Mouse (Mus musculus) limb, embryonic 14.5 days (tissue): ENCODE results near the gene Rbm38. TPM values are rescaled to one million over a fixed set of nuclear protein-coding genes. Genes with fewer than 3 reads are reported as not detected.

Source experiments
- ATAC-seq: fragments of 200-750 bp; cut with Nextera tagmentation; 2 replicates; pipeline ENCODE4 v1.8.0; 2017; ENCODE audit warnings: low read depth, moderate number of reproducible peaks, moderate TSS enrichment; ENCODE audit not compliant: low FRiP score
- DNase-seq: peaks from one replicate; pipeline ENCODE4 v3.0.0-alpha.2; 2015; ENCODE audit warnings: low spot score
- H3K27ac ChIP-seq: fragments of 300-500 bp; sonication (generic); replicated peaks from 2 replicates; pipeline ENCODE4 v1.5.1; 2014; ENCODE audit warnings: low read depth, mild to moderate bottlenecking, low read length, moderate library complexity, mixed read lengths
- H3K27me3 ChIP-seq: fragments of 300-500 bp; sonication (generic); 2 replicates; pipeline ENCODE4 v1.6.1; 2014; ENCODE audit warnings: low read length, mixed read lengths; ENCODE audit not compliant: control insufficient read depth, insufficient read depth
- H3K36me3 ChIP-seq: fragments of 300-500 bp; sonication (generic); 2 replicates; pipeline ENCODE4 v1.6.1; 2014; ENCODE audit warnings: mild to moderate bottlenecking, low read length, moderate library complexity, mixed read lengths; ENCODE audit not compliant: control insufficient read depth, insufficient read depth
- H3K4me1 ChIP-seq: fragments of 300-500 bp; sonication (generic); 2 replicates; pipeline ENCODE4 v1.6.1; 2014; ENCODE audit warnings: antibody characterized with exemption, low read length, mixed read lengths; ENCODE audit not compliant: control insufficient read depth, insufficient read depth
- H3K4me2 ChIP-seq: fragments of 300-500 bp; sonication (generic); replicated peaks from 2 replicates; pipeline ENCODE4 v1.6.1; 2014; ENCODE audit warnings: low read depth, mild to moderate bottlenecking, low read length, moderate library complexity; ENCODE audit not compliant: severe bottlenecking
- H3K4me3 ChIP-seq: fragments of 300-500 bp; sonication (generic); replicated peaks from 2 replicates; pipeline ENCODE4 v1.5.1; 2014; ENCODE audit warnings: low read length
- H3K9ac ChIP-seq: fragments of 300-500 bp; sonication (generic); 2 replicates; pipeline ENCODE4 v1.6.1; 2014; ENCODE audit warnings: mild to moderate bottlenecking, low read depth, low read length, moderate library complexity; ENCODE audit not compliant: severe bottlenecking
- H3K9me3 ChIP-seq: fragments of 300-500 bp; sonication (generic); 2 replicates; pipeline ENCODE4 v1.6.1; 2016; ENCODE audit warnings: low read length; ENCODE audit not compliant: control insufficient read depth
- POLR2A ChIP-seq: fragments of 200-500 bp; IDR thresholded peaks from 2 replicates; pipeline ENCODE4 v1.8.0; 2012; ENCODE audit warnings: inconsistent platforms, mild to moderate bottlenecking, moderate library complexity, borderline replicate concordance; ENCODE audit not compliant: insufficient read depth, insufficient read length; ENCODE audit errors: extremely low read depth
- WGBS: fragments of 180-500 bp; shearing (Covaris S2); extraction: QIAGEN DNeasy Blood & Tissue Kit; methylation state at CpG from one replicate; pipeline ENCODE4 v1.1.7; 2014; 5-methylcytosine and 5-hydroxymethylcytosine counted together
- polyA plus RNA-seq, 2 experiments: library from polyadenylated mRNA; depleted of rRNA in 1 of 2; stranded (reverse) in 1 of 2; unstranded in 1 of 2; fragments of >200 nt; fragmentation: Nextera tagmentation in 1 of 2; extraction: Ambion mirVana in 1 of 2; gene quantifications; 2 replicates each; pipeline versions ENCODE4 v1.2.1 to v1.2.3; 2012 to 2014

Rbm38 gene
- polyA plus RNA-seq, 2 experiments: 32.3 to 63.5 TPM

GRCm38 (mm10) chr2:173079766-173080549 lies 59.7 kb downstream of the Rbm38 start:
- Histone ChIP-seq H3K9ac (no peak overlapping the region), H3K4me1 (peaks cover 5% of the 10 kb centered on the region; the same call in 1 of the 2 replicates), H3K9me3 (no peaks in the 10 kb centered on the region), H3K4me2 (no peak overlapping the region), H3K27me3 (no peaks in the 10 kb centered on the region), H3K36me3 (no peaks in the 10 kb centered on the region), H3K4me3 (no peak overlapping the region), H3K27ac (no peak overlapping the region)
- 40% methylated on average over 10 of the region's 10 CpGs for WGBS
- TF ChIP-seq POLR2A: no peak
- DNase-seq: no peak
- no peak for ATAC-seq

- Histone ChIP-seq H3K9me3 (no peaks in the 10 kb centered on the region), H3K4me2 (no peak overlapping the region), H3K27ac (no peak overlapping the region), H3K36me3 (no peaks in the 10 kb centered on the region), H3K4me1 (peaks cover 5% of the 10 kb centered on the region; the same call in 1 of the 2 replicates), H3K4me3 (no peak overlapping the region), H3K27me3 (no peaks in the 10 kb centered on the region), H3K9ac (no peak overlapping the region)
- no peak for TF ChIP-seq POLR2A
- peak; percentile 61 for ATAC-seq
- peak; percentile 34 for DNase-seq
- 25% methylated on average over 9 of the region's 10 CpGs for WGBS
Observed at GRCm38 (mm10) chr2:173080785-173081241, 60.5 kb downstream of the Rbm38 start.

GRCm38 (mm10) chr2:173082706-173083105 lies 62.4 kb downstream of the Rbm38 start:
- Histone ChIP-seq H3K27me3 (no peaks in the 10 kb centered on the region), H3K27ac (no peak overlapping the region), H3K4me3 (no peak overlapping the region), H3K4me1 (peaks cover 5% of the 10 kb centered on the region; the same call in 1 of the 2 replicates), H3K9ac (no peak overlapping the region), H3K36me3 (no peaks in the 10 kb centered on the region), H3K9me3 (no peaks in the 10 kb centered on the region), H3K4me2 (no peak overlapping the region)
- WGBS: 80% methylated on average over 3 of the region's 3 CpGs
- DNase-seq (no peak), ATAC-seq (no peak)
- no peak for TF ChIP-seq POLR2A

- Histone ChIP-seq H3K36me3 (no peaks in the 10 kb centered on the region), H3K4me3 (no peak overlapping the region), H3K27ac (no peak overlapping the region), H3K9me3 (no peaks in the 10 kb centered on the region), H3K4me2 (no peak overlapping the region), H3K9ac (no peak overlapping the region), H3K27me3 (no peaks in the 10 kb centered on the region), H3K4me1 (peaks cover 5% of the 10 kb centered on the region; the same call in 1 of the 2 replicates)
- no peak for DNase-seq
- ATAC-seq: no peak
- 80% methylated on average over 9 of the region's 9 CpGs for WGBS
- TF ChIP-seq POLR2A: no peak
Observed at GRCm38 (mm10) chr2:173083106-173083505, 62.8 kb downstream of the Rbm38 start.

- Histone ChIP-seq H3K4me1 (peaks cover 5% of the 10 kb centered on the region; the same call in 1 of the 2 replicates), H3K9me3 (no peaks in the 10 kb centered on the region), H3K27ac (no peak overlapping the region), H3K36me3 (no peaks in the 10 kb centered on the region), H3K4me3 (no peak overlapping the region), H3K4me2 (no peak overlapping the region; the same call in 1 of the 2 replicates), H3K9ac (no peak overlapping the region), H3K27me3 (no peaks in the 10 kb centered on the region)
- WGBS: 10% methylated on average over 13 of the region's 13 CpGs
- TF ChIP-seq POLR2A: no peak
- ATAC-seq (no peak), DNase-seq (peak; percentile 45)
Observed at GRCm38 (mm10) chr2:173083712-173084475, 63.6 kb downstream of the Rbm38 start.

Other genes with a start within 250 kb of the Rbm38 start
- gene Bmp7, start 80.2 kb upstream of the Rbm38 start, polyA plus RNA-seq (2012; rRNA removed): 41.9 and 52.2 TPM in 2 replicates
- gene Bmp7, start 80.2 kb upstream of the Rbm38 start, polyA plus RNA-seq (2014; fragmentation: Nextera tagmentation; extraction: Ambion mirVana): 28.6 and 33.4 TPM in 2 replicates
- gene Spo11, start 42.8 kb upstream of the Rbm38 start, polyA plus RNA-seq (2012; rRNA removed): 3.2 TPM in 2 replicates
- 2.2 and 2.5 TPM in 2 replicates for gene Spo11, start 42.8 kb upstream of the Rbm38 start, polyA plus RNA-seq (2014; fragmentation: Nextera tagmentation; extraction: Ambion mirVana)
- gene Rae1, start 20.4 kb upstream of the Rbm38 start, polyA plus RNA-seq (2012; rRNA removed): 123 and 129 TPM in 2 replicates
- gene Rae1, start 20.4 kb upstream of the Rbm38 start, polyA plus RNA-seq (2014; fragmentation: Nextera tagmentation; extraction: Ambion mirVana): 130 TPM in 2 replicates
- 0.04 TPM in 1 of 2 replicates, not detected in the other for gene Ctcfl, start 99.0 kb downstream of the Rbm38 start, polyA plus RNA-seq (2012; rRNA removed)
- gene Ctcfl, start 99.0 kb downstream of the Rbm38 start, polyA plus RNA-seq (2014; fragmentation: Nextera tagmentation; extraction: Ambion mirVana): not detected in 2 replicates
- gene Pck1, start 132.6 kb downstream of the Rbm38 start, polyA plus RNA-seq (2012; rRNA removed): 0.03 and 0.04 TPM in 2 replicates
- not detected in 2 replicates for gene Pck1, start 132.6 kb downstream of the Rbm38 start, polyA plus RNA-seq (2014; fragmentation: Nextera tagmentation; extraction: Ambion mirVana)
- 0.60 and 0.69 TPM in 2 replicates for gene Zbp1, start 198.4 kb downstream of the Rbm38 start, polyA plus RNA-seq (2012; rRNA removed)
- 0.33 and 0.65 TPM in 2 replicates for gene Zbp1, start 198.4 kb downstream of the Rbm38 start, polyA plus RNA-seq (2014; fragmentation: Nextera tagmentation; extraction: Ambion mirVana)